Comparison of ENCODE assay signal across 21 mouse cellular contexts in the genomic region with DNA sequence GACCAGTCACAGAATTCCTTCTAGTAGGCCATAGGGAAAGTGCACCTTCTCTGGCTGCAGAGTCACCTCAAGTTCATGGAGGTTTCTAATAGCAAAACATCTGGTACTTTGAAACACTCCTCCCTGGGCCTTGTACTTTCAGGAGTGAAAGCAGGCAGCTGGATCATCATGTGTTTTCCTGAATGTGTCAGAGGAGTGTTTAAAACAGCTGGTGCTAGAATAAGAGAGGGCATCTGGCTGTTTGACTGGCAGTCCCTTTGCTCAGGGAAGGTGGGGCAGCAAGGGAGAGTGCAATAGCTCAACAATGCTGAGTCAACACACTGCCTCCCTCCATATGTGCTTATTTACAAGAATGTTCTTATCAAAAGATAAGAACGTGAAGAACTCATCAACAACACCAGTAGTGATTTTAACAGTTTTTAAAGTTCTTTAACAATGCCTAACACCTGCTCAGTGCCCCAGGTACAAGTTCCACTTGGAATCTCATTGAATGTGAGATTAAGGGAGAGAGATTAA.
A peak's percentile ranks its signal among the peaks of the same experiment; 100 is the strongest.
DNase-seq lines count a peak whose midpoint lies in the region; ATAC-seq and TF ChIP-seq lines count a peak whose summit lies in the region.
"Had no signal": no experiment of that assay in that cellular context is flagged by ENCODE, and none has a peak within 500 bp of the region (broad histone marks: within the 10 kb centered on the region; RNA-seq: fewer than 3 reads in every experiment).

No protein-coding gene starts in this region.

- no peak overlapping the region for H3K4me2 ChIP-seq in liver, embryonic 11.5 days
- H3K4me2 ChIP-seq in liver, embryonic 15.5 days, result no peak overlapping the region
- H3K4me2 ChIP-seq: embryonic facial prominence, embryonic 15.5 days; hindbrain, embryonic 14.5 days; midbrain, embryonic 15.5 days; neural tube, embryonic 12.5 days had no signal

- DNase-seq in liver (peak; percentile 46), NIH3T3 (ENCODE audit: low read depth) (peak; percentile 46)
- DNase-seq in liver, embryonic 11.5 days (ENCODE audit: low spot score), result no peak
- DNase-seq in testis, postnatal 10 days (ENCODE audit: low spot score), result no peak
- no peak for DNase-seq in left cerebral cortex, postnatal 4 days
- DNase-seq: adrenal gland, adult 2 months; cerebellum, adult 11 months; cerebellum, adult 9-11 months; forebrain, postnatal 0 days; heart, postnatal 4 days; kidney, adult 2 months; kidney, postnatal 10 days; lung, postnatal 4 days; thymus, adult 18-20 months; thymus, postnatal 4 days had no signal

- no peaks in the 10 kb centered on the region for H3K79me3 ChIP-seq in C2C12 (ENCODE audit: low read depth)

- no peak overlapping the region for H3K27ac ChIP-seq in liver, embryonic 11.5 days (ENCODE audit: low read depth, low read length)
- peak overlapping the region; percentile 42; the same call in 1 of the 2 replicates for H3K27ac ChIP-seq in liver, embryonic 15.5 days (replicated peaks)
- H3K27ac ChIP-seq: embryonic facial prominence, embryonic 15.5 days; hindbrain, embryonic 14.5 days; midbrain, embryonic 15.5 days; neural tube, embryonic 12.5 days had no signal

- no peak overlapping the region for H3K9ac ChIP-seq in liver, embryonic 11.5 days (ENCODE audit: low read depth, low read length)
- H3K9ac ChIP-seq in liver, embryonic 15.5 days, result no peak overlapping the region
- H3K9ac ChIP-seq: embryonic facial prominence, embryonic 15.5 days; forebrain, postnatal 0 days; hindbrain, embryonic 14.5 days; midbrain, embryonic 15.5 days; neural tube, embryonic 12.5 days had no signal

- H3K79me2 ChIP-seq in C2C12 (ENCODE audit: control insufficient read depth, insufficient read depth), result no peaks in the 10 kb centered on the region

- no peaks in the 10 kb centered on the region for H3K36me3 ChIP-seq in liver, embryonic 11.5 days (ENCODE audit: control insufficient read depth, insufficient read depth, low read length)
- H3K36me3 ChIP-seq in C2C12 (ENCODE audit: control insufficient read depth, insufficient read depth), result no peaks in the 10 kb centered on the region
- H3K36me3 ChIP-seq in liver, embryonic 15.5 days (replicated peaks), result no peaks in the 10 kb centered on the region
- H3K36me3 ChIP-seq: embryonic facial prominence, embryonic 15.5 days; midbrain, embryonic 15.5 days; neural tube, embryonic 12.5 days had no signal

- H3K27me3 ChIP-seq in liver, embryonic 11.5 days (replicated peaks; ENCODE audit: control insufficient read depth, insufficient read depth, low read length), result no peaks in the 10 kb centered on the region
- H3K27me3 ChIP-seq in C2C12 (ENCODE audit: control insufficient read depth, insufficient read depth, insufficient read length), result no peaks in the 10 kb centered on the region
- no peaks in the 10 kb centered on the region for H3K27me3 ChIP-seq in liver, embryonic 15.5 days
- H3K27me3 ChIP-seq: embryonic facial prominence, embryonic 15.5 days; midbrain, embryonic 15.5 days; neural tube, embryonic 12.5 days had no signal

- no peak overlapping the region for H3ac ChIP-seq in C2C12 (ENCODE audit: control insufficient read depth, insufficient read length, low read depth)

- ATAC-seq in liver, embryonic 11.5 days (replicated peaks; ENCODE audit: low FRiP score), result no peak
- ATAC-seq in liver, embryonic 15.5 days (ENCODE audit: insufficient read depth), result peak; percentile 54; the same call in 1 of the 2 replicates
- ATAC-seq: forebrain, postnatal 0 days; midbrain, embryonic 15.5 days had no signal

- no peaks in the 10 kb centered on the region; the same call in 1 of the 2 replicates for H3K4me1 ChIP-seq in liver, embryonic 11.5 days (replicated peaks; ENCODE audit: control insufficient read depth, insufficient read depth, low read length)
- H3K4me1 ChIP-seq in liver, embryonic 15.5 days (replicated peaks), result peaks cover 11% of the 10 kb centered on the region
- H3K4me1 ChIP-seq: midbrain, embryonic 15.5 days; neural tube, embryonic 12.5 days had no signal

- intact Hi-C loops in left cerebral cortex, postnatal 4 days (cut with DNase I), result no loop called here

- no peak for TF ChIP-seq CTCF in C2C12 (IDR thresholded peaks at IDR 0.05; ENCODE audit: control insufficient read depth, insufficient read depth, insufficient read length)

- no peak overlapping the region for H3K4me3 ChIP-seq in liver, embryonic 11.5 days (ENCODE audit: low read depth, low read length)
- no peak overlapping the region for H3K4me3 ChIP-seq in C2C12 (ENCODE audit: insufficient read depth, poor library complexity, severe bottlenecking)
- no peak overlapping the region for H3K4me3 ChIP-seq in liver, embryonic 15.5 days (replicated peaks)
- H3K4me3 ChIP-seq: embryonic facial prominence, embryonic 15.5 days; midbrain, embryonic 15.5 days; neural tube, embryonic 12.5 days had no signal

- WGBS in liver, embryonic 11.5 days, result 13% methylated on average over 1 of the region's 1 CpGs
- 5% methylated on average over 1 of the region's 1 CpGs for WGBS in liver, embryonic 15.5 days (ENCODE audit: insufficient replicate concordance)

- no peaks in the 10 kb centered on the region for H3K9me3 ChIP-seq in liver, embryonic 11.5 days (ENCODE audit: control insufficient read depth, low read length)
- no peaks in the 10 kb centered on the region for H3K9me3 ChIP-seq in liver, embryonic 15.5 days (replicated peaks)
- H3K9me3 ChIP-seq: embryonic facial prominence, embryonic 15.5 days; midbrain, embryonic 15.5 days; neural tube, embryonic 12.5 days had no signal

TF ChIP-seq in C2C12, 6 proteins besides CTCF, POLR2A, EP300 and RAD21:
- TF ChIP-seq MYOG (IDR thresholded peaks at IDR 0.05; ENCODE audit: control insufficient read depth, extremely low read depth, insufficient read length), result no peak
- peak; percentile 7 for TF ChIP-seq MYOD1 (IDR thresholded peaks at IDR 0.05; ENCODE audit: control insufficient read depth, insufficient read length, low read depth)
- no peak for TF ChIP-seq MAX (IDR thresholded peaks at IDR 0.05)

Comparison
In these comparisons a context has a peak if more than half of its experiments do, and no peak if none do; other contexts are left out.
1. DNase-seq: peak in liver (single experiment) and NIH3T3 (single experiment); none in liver, embryonic 11.5 days (single experiment), testis, postnatal 10 days (single experiment) and left cerebral cortex, postnatal 4 days (single experiment).